In the genomic region with DNA sequence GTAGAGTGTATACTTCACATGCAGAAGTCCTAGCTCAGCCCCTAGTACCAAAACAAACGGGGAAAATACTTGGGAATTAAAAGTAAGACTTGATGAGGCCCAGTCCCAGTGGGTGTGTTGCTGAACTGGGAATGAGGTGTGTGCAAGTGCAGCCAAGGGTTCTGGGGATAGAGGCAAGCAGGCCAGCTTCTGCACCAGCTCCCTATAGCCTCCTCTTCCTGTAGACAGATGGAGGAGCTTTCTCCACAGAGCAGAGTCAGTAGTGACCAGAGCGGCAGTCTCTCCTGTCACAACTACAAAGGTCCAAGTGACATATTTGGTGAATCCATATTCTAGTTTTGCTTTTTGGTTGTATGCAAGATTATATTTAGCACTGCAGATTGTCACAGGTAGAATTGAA, we compare ENCODE assay signal across 18 mouse cellular contexts.
"Had no signal": no experiment of that assay in that cellular context is flagged by ENCODE, and none has a peak within 500 bp of the region (broad histone marks: within the 10 kb centered on the region; RNA-seq: fewer than 3 reads in every experiment).

No protein-coding gene starts in this region.

- H3K27me3 ChIP-seq: liver, embryonic 15.5 days; megakaryocyte, embryonic 14.5 days; midbrain, embryonic 13.5 days had no signal

- H3K4me3 ChIP-seq: left cerebral cortex, adult 2 months; limb, embryonic 12.5 days; liver, embryonic 12.5 days; liver, embryonic 15.5 days; lung, embryonic 15.5 days; megakaryocyte, embryonic 14.5 days; midbrain, embryonic 13.5 days had no signal

- H3K9me3 ChIP-seq: limb, embryonic 12.5 days; liver, embryonic 12.5 days; liver, embryonic 15.5 days; lung, embryonic 15.5 days; megakaryocyte, embryonic 14.5 days; midbrain, embryonic 13.5 days had no signal

- DNase-seq: kidney, adult 9 months; kidney, postnatal 14 days; kidney, postnatal 4 days; layer of hippocampus, adult 9-11 months; layer of hippocampus, postnatal 36 days; liver; lung, adult 18-20 months; lung, postnatal 10 days; lung, postnatal 36 days; thymus, adult 18-20 months; thymus, postnatal 36 days had no signal

- H3K27ac ChIP-seq: left cerebral cortex, adult 2 months; limb, embryonic 12.5 days; liver, embryonic 12.5 days; liver, embryonic 15.5 days; lung, embryonic 15.5 days had no signal

- H3K36me3 ChIP-seq: limb, embryonic 12.5 days; liver, embryonic 12.5 days; liver, embryonic 15.5 days; lung, embryonic 15.5 days; midbrain, embryonic 13.5 days had no signal

- ATAC-seq: liver, embryonic 12.5 days; midbrain, embryonic 13.5 days had no signal

- H3K9ac ChIP-seq: limb, embryonic 12.5 days; liver, embryonic 12.5 days; liver, embryonic 15.5 days; lung, embryonic 15.5 days; midbrain, embryonic 13.5 days had no signal

- H3K4me2 ChIP-seq: limb, embryonic 12.5 days; liver, embryonic 12.5 days; liver, embryonic 15.5 days; lung, embryonic 15.5 days; midbrain, embryonic 13.5 days had no signal
